19 mouse cellular contexts compared by ENCODE assay signal in genomic region chr16:24050856-24051640, GRCm38 (mm10).
DNase-seq lines count a peak whose midpoint lies in the region; ATAC-seq and TF ChIP-seq lines count a peak whose summit lies in the region.
"Had no signal": no experiment of that assay in that cellular context is flagged by ENCODE, and none has a peak within 500 bp of the region (broad histone marks: within the 10 kb centered on the region; RNA-seq: fewer than 3 reads in every experiment).

No protein-coding gene starts in this region.

- H3K9ac ChIP-seq in forebrain, postnatal 0 days, result no peak overlapping the region
- H3K9ac ChIP-seq: forebrain, embryonic 12.5 days; limb, embryonic 12.5 days; liver, embryonic 14.5 days; midbrain, embryonic 15.5 days; stomach, embryonic 15.5 days had no signal

- no peaks in the 10 kb centered on the region for H3K27me3 ChIP-seq in forebrain, postnatal 0 days (ENCODE audit: insufficient read depth, low read length)
- H3K27me3 ChIP-seq: forebrain, embryonic 12.5 days; limb, embryonic 12.5 days; midbrain, embryonic 15.5 days; stomach, embryonic 15.5 days had no signal

- no peaks in the 10 kb centered on the region for H3K36me3 ChIP-seq in forebrain, postnatal 0 days (ENCODE audit: insufficient read depth)
- H3K36me3 ChIP-seq: forebrain, embryonic 12.5 days; limb, embryonic 12.5 days; midbrain, embryonic 15.5 days; stomach, embryonic 15.5 days had no signal

- no peaks in the 10 kb centered on the region for H3K9me3 ChIP-seq in forebrain, postnatal 0 days (ENCODE audit: low read length)
- H3K9me3 ChIP-seq: forebrain, embryonic 12.5 days; limb, embryonic 12.5 days; midbrain, embryonic 15.5 days; stomach, embryonic 15.5 days had no signal

- no peak for TF ChIP-seq CTCF in forebrain, postnatal 0 days (IDR thresholded peaks at IDR 0.05; ENCODE audit: low read depth)

- no peak for ATAC-seq in forebrain, postnatal 0 days
- ATAC-seq: inflammation-experienced regulatory T-cells, adult 6 months; midbrain, embryonic 15.5 days had no signal

- 83% methylated on average over 10 of the region's 10 CpGs for WGBS in forebrain, postnatal 0 days

- peak; percentile 59 for DNase-seq in left cerebral cortex, postnatal 4 days
- no peak for DNase-seq in left cerebral cortex, postnatal 36 days (ENCODE audit: low spot score in 2 of 2)
- peak; percentile 49 for DNase-seq in cerebellum, adult 11 months
- DNase-seq in cerebellum, postnatal 14 days, result peak; percentile 68 to 74
- peak; percentile 38 for DNase-seq in thymus, postnatal 25 days
- no peak for DNase-seq in layer of hippocampus, postnatal 14 days (ENCODE audit: low spot score in 2 of 2)
- DNase-seq in forebrain, postnatal 0 days, result no peak
- no peak for DNase-seq in layer of hippocampus, adult 11-12 months (ENCODE audit: low spot score)
- DNase-seq: adrenal gland, postnatal 14 days; heart, adult 11 months; kidney, adult 8-10 months; kidney, postnatal 25 days; right cerebral cortex, adult 18-20 months had no signal

- intact Hi-C loops in left cerebral cortex, postnatal 4 days (cut with DNase I), result no loop called here
- intact Hi-C loops in left cerebral cortex, postnatal 36 days (cut with DNase I), result no loop called here

- H3K27ac ChIP-seq in forebrain, postnatal 0 days (ENCODE audit: low read depth, low read length), result no peak overlapping the region
- H3K27ac ChIP-seq: forebrain, embryonic 12.5 days; limb, embryonic 12.5 days; liver, embryonic 14.5 days; midbrain, embryonic 15.5 days; stomach, embryonic 15.5 days had no signal

- no peak overlapping the region for H3K4me3 ChIP-seq in forebrain, postnatal 0 days (ENCODE audit: low read depth, low read length)
- H3K4me3 ChIP-seq: forebrain, embryonic 12.5 days; limb, embryonic 12.5 days; midbrain, embryonic 15.5 days; stomach, embryonic 15.5 days had no signal

- no peaks in the 10 kb centered on the region for H3K4me1 ChIP-seq in forebrain, postnatal 0 days (ENCODE audit: insufficient read depth)
- H3K4me1 ChIP-seq: forebrain, embryonic 12.5 days; limb, embryonic 12.5 days; midbrain, embryonic 15.5 days; stomach, embryonic 15.5 days had no signal

- H3K4me2 ChIP-seq in forebrain, postnatal 0 days (ENCODE audit: low read depth), result no peak overlapping the region
- H3K4me2 ChIP-seq: forebrain, embryonic 12.5 days; limb, embryonic 12.5 days; midbrain, embryonic 15.5 days; stomach, embryonic 15.5 days had no signal

Comparison
In these comparisons a context has a peak if more than half of its experiments do, and no peak if none do; other contexts are left out.
1. DNase-seq: peak in left cerebral cortex, postnatal 4 days (single experiment), cerebellum, adult 11 months (single experiment), cerebellum, postnatal 14 days (2 of 2) and thymus, postnatal 25 days (single experiment); none in left cerebral cortex, postnatal 36 days (0 of 2), layer of hippocampus, postnatal 14 days (0 of 2), forebrain, postnatal 0 days (single experiment) and layer of hippocampus, adult 11-12 months (single experiment).